Mouse (Mus musculus) brain, embryonic 14.5 days (tissue): ENCODE measurements at regions not wholly inside any gene's neighbourhood (a gene's known extent, or its start where the extent isn't known, plus 50 kb on each side); places are given as distances from the start of the nearest gene placed in this dataset.
A peak's percentile ranks its signal among the peaks of the same experiment; 100 is the strongest.

Source experiments
- DNase-seq: peaks from one replicate; pipeline ENCODE4 v3.0.0-alpha.2; 2011; ENCODE audit warnings: low read depth
- CTCF ChIP-seq: fragments of 200-500 bp; IDR thresholded peaks from 2 replicates; pipeline ENCODE4 v1.5.1; 2012; ENCODE audit warnings: inconsistent platforms, mild to moderate bottlenecking, moderate library complexity, borderline replicate concordance; ENCODE audit not compliant: insufficient read depth, insufficient read length; ENCODE audit errors: extremely low read depth
- POLR2A ChIP-seq: fragments of 200-500 bp; IDR thresholded peaks from 2 replicates; pipeline ENCODE4 v1.6.1; 2012; ENCODE audit warnings: mild to moderate bottlenecking, inconsistent platforms, borderline replicate concordance; ENCODE audit not compliant: poor library complexity, insufficient read depth, insufficient read length, severe bottlenecking; ENCODE audit errors: extremely low read depth

- TF ChIP-seq POLR2A (no peak), CTCF (no peak)
- no peak for DNase-seq
These were observed 205.7 kb upstream of the Klf3 start for GRCm38 (mm10) chr5:64597451-64597850.

DNA sequence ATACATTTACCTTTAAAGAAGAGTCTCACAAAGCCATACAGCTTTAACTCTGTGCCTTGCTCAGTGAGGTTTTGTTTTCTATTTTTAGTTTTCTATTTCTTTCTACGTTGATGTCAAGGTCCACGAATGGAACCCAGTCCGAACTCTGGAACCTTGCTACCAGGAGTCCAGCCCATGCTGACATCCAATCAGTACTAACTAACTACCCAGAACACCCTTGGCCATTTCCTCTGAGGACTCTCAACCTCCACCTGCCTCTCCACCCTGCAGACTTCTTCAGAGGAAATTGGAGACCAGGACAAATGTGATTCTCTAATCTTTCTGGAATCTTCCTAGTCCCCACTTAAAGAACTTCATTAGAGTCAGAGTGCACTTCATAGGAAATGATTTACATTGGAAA lies 204.6 kb upstream of the Klf3 start:
- no peak for TF ChIP-seq POLR2A
- no peak for TF ChIP-seq CTCF
- DNase-seq, result no peak

DNA sequence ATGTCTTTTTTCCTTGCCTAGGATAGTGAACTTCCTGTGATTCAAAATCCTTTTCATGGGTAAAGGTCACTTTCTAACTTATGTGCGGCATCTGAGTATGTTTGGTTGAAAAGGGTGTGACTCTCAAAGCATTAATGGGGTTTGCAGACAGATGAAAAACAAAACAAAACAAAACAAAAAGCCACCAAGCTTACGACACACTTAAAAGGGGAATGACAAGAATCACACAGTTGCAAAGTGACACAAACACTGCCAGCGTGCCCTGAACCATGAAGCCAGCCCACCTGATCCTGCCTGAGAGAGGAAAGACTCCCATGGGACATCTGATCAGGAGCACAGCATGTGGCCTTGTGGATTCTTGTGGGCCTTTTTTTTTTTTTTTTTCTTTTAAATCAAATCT lies 204.2 kb upstream of the Klf3 start:
- no peak for DNase-seq
- no peak for TF ChIP-seq POLR2A

GRCm38 (mm10) chr5:64599865-64600288 lies 203.3 kb upstream of the Klf3 start:
- TF ChIP-seq CTCF, result no peak
- DNase-seq, result peak; percentile 66

DNA sequence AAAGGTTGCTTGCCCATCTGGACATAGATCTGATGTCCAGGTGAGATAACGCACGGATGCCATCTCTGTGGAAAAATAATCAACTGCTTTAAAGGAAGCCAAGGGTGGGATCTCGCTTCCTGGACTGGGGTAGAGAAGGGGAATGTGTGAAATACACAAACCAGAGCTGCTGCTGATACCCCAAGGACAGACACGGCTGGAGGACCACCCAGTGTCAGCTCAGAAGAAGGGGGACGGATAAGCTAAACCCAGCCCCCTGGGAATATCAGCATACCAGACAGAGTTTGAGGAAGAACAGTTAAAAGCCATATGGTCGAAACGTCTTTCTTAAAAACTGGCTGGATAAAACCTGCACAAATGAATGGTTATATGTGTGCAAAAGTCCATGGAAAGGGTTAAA lies 202.8 kb upstream of the Klf3 start:
- DNase-seq, result no peak
- TF ChIP-seq CTCF (no peak), POLR2A (no peak)

DNA sequence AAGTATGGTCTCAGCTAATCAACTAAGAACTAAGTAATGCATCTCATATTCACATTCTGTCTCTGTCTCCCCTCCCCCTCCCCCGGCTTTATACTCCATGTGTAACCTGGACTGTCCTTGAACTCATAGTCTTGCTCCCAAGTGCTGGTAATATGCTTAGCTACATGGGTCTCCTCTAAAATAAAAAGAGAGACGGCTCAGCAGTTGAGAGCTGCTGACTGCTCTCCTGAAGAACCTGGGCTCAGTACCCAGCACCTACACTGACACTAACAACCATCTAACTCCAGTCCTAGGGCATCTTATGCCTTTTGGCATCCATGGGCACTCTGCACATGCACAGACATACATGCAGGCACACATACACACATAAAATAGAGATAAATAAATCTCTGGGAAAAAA lies 202.4 kb upstream of the Klf3 start:
- TF ChIP-seq CTCF, result no peak
- DNase-seq, result no peak

- TF ChIP-seq CTCF, result no peak
- no peak for TF ChIP-seq POLR2A
- DNase-seq, result no peak
These were observed 201.9 kb upstream of the Klf3 start for GRCm38 (mm10) chr5:64601285-64601684.

DNA sequence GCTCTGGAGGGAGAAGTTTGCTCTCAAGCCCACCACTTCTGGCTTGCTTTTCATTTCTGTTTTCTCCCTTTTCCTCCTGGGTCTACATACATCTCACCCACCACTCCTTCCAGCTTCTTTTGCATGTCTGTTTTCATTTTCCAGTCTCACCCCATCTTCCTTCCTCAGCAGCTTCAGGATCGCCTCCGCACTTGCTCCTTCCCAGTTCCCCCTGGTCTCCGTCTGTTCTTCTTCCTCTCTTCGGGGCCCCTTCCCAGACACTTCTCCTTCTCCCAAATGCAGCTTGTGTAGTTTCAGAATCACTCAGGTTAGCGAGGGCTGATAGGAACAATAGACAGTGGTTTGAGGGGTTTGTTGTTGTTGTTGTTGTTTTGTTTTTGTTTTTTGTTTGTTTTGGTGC lies 201.4 kb upstream of the Klf3 start:
- no peak for TF ChIP-seq CTCF
- no peak for TF ChIP-seq POLR2A
- DNase-seq, result no peak

DNA sequence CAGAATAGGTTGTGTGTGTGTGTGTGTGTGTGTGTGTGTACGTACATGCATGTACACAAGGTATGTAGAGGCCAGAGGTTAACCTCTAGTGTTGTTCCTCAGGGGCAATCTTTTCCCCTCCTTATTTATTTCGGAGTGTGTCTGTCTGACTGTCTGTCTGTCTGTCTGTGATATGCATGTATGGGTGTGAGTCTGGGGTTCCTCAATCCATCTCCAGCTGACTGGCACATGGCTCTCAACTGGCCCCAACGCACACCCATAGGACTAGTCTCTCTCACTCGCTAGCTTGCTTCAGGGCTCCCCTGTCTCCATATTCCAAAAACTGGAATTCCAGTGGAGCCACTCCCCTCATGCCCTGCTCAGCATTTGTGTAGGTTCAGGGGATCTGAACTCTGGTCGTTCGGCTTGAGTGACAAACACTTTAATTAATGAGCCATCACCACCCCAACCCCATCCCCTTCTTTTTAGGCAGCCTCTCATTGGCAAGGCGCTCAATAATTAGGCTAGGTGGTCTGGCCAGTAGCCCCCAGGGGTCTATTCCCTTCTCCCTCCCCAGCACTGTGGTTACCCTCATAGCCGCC lies 200.7 kb upstream of the Klf3 start:
- TF ChIP-seq POLR2A, result no peak
- TF ChIP-seq CTCF, result no peak
- DNase-seq, result no peak

GRCm38 (mm10) chr5:64602996-64603755 lies 200.0 kb upstream of the Klf3 start:
- DNase-seq, result no peak
- TF ChIP-seq CTCF, result no peak
- no peak for TF ChIP-seq POLR2A

DNA sequence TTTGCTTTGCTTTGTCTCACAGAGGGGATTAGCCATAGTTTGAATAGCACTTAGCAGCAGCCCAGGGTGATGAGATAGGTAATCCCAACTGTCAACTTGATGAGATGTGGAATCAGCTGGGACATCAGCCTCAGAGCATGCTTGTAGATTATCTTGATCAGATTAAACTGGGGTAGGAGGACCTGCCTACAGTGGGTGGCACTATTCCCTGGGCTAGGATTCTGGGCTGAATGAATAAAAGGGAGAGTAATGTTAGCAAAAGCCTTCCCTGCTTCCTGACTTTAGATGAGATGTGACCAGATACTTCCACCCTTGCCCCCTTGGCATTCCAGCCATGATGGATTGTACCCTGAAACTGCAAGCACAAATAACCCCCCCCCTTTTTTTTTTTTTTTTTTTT lies 198.0 kb upstream of the Klf3 start:
- DNase-seq, result no peak
- no peak for TF ChIP-seq CTCF
- no peak for TF ChIP-seq POLR2A

DNA sequence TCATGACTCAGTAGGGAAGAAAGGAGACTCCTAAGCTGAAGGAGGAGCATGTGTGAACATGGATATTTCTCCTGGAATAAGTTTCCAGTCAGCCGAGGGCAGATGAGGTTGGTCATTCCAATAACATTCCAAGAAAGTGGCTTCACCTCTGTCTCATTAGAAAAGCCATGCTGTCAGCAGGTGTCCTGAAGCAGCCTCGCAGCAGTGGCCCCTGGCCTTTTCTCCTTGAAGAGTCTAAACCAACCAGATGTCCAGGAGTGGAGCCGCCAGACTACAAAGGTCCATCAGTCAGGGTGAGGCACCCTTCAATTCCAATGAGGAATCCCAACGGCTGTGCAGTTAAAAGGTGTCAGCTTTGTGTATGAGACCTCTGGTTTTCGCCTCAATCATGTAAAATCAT lies 197.2 kb upstream of the Klf3 start:
- no peak for DNase-seq
- TF ChIP-seq CTCF (no peak), POLR2A (no peak)
